Mouse (Mus musculus) forebrain, embryonic 16.5 days (tissue): ENCODE measurements around the gene Krtap9-1. TPM values are rescaled to one million over a fixed set of nuclear protein-coding genes. Genes with fewer than 3 reads are reported as not detected.

ENCODE experiments used
- ATAC-seq: fragments of 200-750 bp; cut with Nextera tagmentation; 2 replicates; pipeline ENCODE4 v1.8.0; 2017; ENCODE audit warnings: mild to moderate bottlenecking, moderate library complexity
- H3K27ac ChIP-seq: fragments of 300-500 bp; sonication (generic); 2 replicates; pipeline ENCODE4 v1.5.1; 2014; ENCODE audit warnings: low read length, control low read depth
- H3K27me3 ChIP-seq: fragments of 300-500 bp; sonication (generic); replicated peaks from 2 replicates; pipeline ENCODE4 v1.6.1; 2014; ENCODE audit warnings: low read length; ENCODE audit not compliant: control insufficient read depth, insufficient read depth
- H3K36me3 ChIP-seq: fragments of 300-500 bp; sonication (generic); 2 replicates; pipeline ENCODE4 v1.6.1; 2014; ENCODE audit not compliant: control insufficient read depth, insufficient read depth
- H3K4me1 ChIP-seq: fragments of 300-500 bp; sonication (generic); replicated peaks from 2 replicates; pipeline ENCODE4 v1.6.1; 2014; ENCODE audit warnings: low read length; ENCODE audit not compliant: control insufficient read depth, insufficient read depth
- H3K4me2 ChIP-seq: fragments of 300-500 bp; sonication (generic); 2 replicates; pipeline ENCODE4 v1.6.1; 2014; ENCODE audit warnings: mild to moderate bottlenecking, low read length, control low read depth
- H3K4me3 ChIP-seq: fragments of 300-500 bp; sonication (generic); replicated peaks from 2 replicates; pipeline ENCODE4 v1.5.1; 2014; ENCODE audit warnings: mild to moderate bottlenecking, low read length, control low read depth
- H3K9ac ChIP-seq: fragments of 300-500 bp; sonication (generic); replicated peaks from 2 replicates; pipeline ENCODE4 v1.6.1; 2014; ENCODE audit warnings: low read depth, low read length, control low read depth
- H3K9me3 ChIP-seq: fragments of 300-500 bp; sonication (generic); 2 replicates; pipeline ENCODE4 v1.6.1; 2016; ENCODE audit warnings: low read length; ENCODE audit not compliant: control insufficient read depth
- WGBS: fragments of 180-500 bp; shearing (Covaris S2); extraction: QIAGEN DNeasy Blood & Tissue Kit; methylation state at CpG from one replicate; pipeline ENCODE4 v1.1.7; 2014; 5-methylcytosine and 5-hydroxymethylcytosine counted together
- polyA plus RNA-seq: library from polyadenylated mRNA; unstranded; fragments of >200 nt; fragmentation: Nextera tagmentation; extraction: Ambion mirVana; gene quantifications from 2 replicates; pipeline ENCODE4 v1.2.1, GENCODE M21; 2015

Krtap9-1 gene
- polyA plus RNA-seq, 1 experiment from 2014 or later, result not detected

DNA sequence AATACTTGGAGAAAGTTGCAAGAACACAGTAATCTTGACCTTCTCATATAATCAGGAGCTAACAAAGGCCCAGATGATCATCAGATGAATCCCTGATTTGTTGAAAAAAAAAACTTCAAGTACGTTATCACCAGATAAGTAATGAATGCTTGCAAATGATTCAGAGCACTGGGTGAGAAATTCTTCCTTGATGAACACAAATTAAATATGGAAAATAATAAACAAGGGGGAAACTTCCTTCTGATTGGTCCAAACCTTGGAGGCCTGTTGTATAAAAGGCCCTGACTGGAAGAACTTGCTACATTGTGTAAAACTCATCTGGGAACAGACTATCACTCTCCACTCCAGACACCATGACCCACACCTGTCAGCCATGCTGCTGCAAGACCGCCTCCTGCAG lies 34.4 kb downstream of the Krtap9-1 start, which contains the start of gene Krtap31-1:
Gene Krtap31-1 (plus strand): TSS at position 301 of the 400 bp plus-strand sequence.
- no peaks in the 10 kb centered on the region for H3K27me3 ChIP-seq
- H3K4me1 ChIP-seq, result no peaks in the 10 kb centered on the region
- no peaks in the 10 kb centered on the region for H3K36me3 ChIP-seq
- H3K4me2 ChIP-seq, result no peak within 1 kb of the TSS
- no peak within 1 kb of the TSS for H3K4me3 ChIP-seq
- no peak for ATAC-seq
- H3K27ac ChIP-seq, result no peak within 1 kb of the TSS
- 88% methylated on average over 2 of the region's 2 CpGs for WGBS
- no peak within 1 kb of the TSS for H3K9ac ChIP-seq
- H3K9me3 ChIP-seq, result no peaks in the 10 kb centered on the region

DNA sequence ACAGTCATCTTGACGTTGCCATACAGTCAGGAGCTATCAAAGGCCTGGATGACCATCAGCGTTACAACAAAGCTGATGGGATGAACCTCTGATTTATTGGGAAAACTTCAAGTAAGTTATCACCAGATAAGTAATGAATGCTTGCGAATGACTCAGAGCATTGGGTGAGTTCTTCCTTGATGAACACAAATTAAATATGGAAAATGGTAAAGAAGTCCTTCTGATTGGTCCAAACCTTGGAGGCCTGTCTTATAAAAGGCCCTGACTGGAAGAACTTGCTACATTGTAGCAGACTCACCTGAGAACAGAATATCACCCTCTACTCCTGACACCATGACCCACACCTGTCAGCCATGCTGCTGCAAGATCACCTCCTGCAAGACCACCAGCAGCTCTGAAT lies 41.3 kb downstream of the Krtap9-1 start, which contains the start of gene Gm11565:
Gene Gm11565 (plus strand): TSS at position 301 of the 400 bp plus-strand sequence.
- Histone ChIP-seq H3K4me1 (no peaks in the 10 kb centered on the region), H3K9ac (no peak within 1 kb of the TSS), H3K27ac (no peak within 1 kb of the TSS), H3K36me3 (no peaks in the 10 kb centered on the region), H3K4me2 (no peak within 1 kb of the TSS), H3K9me3 (no peaks in the 10 kb centered on the region), H3K27me3 (no peaks in the 10 kb centered on the region), H3K4me3 (no peak within 1 kb of the TSS)
- WGBS, result 91% methylated on average over 3 of the region's 3 CpGs
- no peak for ATAC-seq

Other genes with a start within 250 kb of the Krtap9-1 start
- gene Krtap4-1, start 245.2 kb upstream of the Krtap9-1 start, polyA plus RNA-seq, result not detected in 2 replicates
- not detected in 2 replicates for gene Krtap4-2, start 238.3 kb upstream of the Krtap9-1 start, polyA plus RNA-seq
- gene Krtap4-7, start 229.3 kb upstream of the Krtap9-1 start, polyA plus RNA-seq, result not detected in 2 replicates
- not detected in 2 replicates for gene Gm11555, start 223.2 kb upstream of the Krtap9-1 start, polyA plus RNA-seq
- gene Gm11563, start 214.4 kb upstream of the Krtap9-1 start, polyA plus RNA-seq, result not detected in 2 replicates
- gene Krtap4-6, start 207.4 kb upstream of the Krtap9-1 start, polyA plus RNA-seq, result not detected in 2 replicates
- gene Gm14190, start 182.6 kb upstream of the Krtap9-1 start, polyA plus RNA-seq, result not detected in 2 replicates
- not detected in 2 replicates for gene Gm14180, start 139.1 kb upstream of the Krtap9-1 start, polyA plus RNA-seq
- gene Gm11595, start 100.5 kb upstream of the Krtap9-1 start, polyA plus RNA-seq, result not detected in 2 replicates
- gene Krtap4-8, start 92.7 kb upstream of the Krtap9-1 start, polyA plus RNA-seq, result not detected in 2 replicates
- not detected in 2 replicates for gene Krtap4-9, start 88.2 kb upstream of the Krtap9-1 start, polyA plus RNA-seq
- not detected in 2 replicates for gene Gm11596, start 79.9 kb upstream of the Krtap9-1 start, polyA plus RNA-seq
- not detected in 2 replicates for gene Gm11569, start 74.5 kb upstream of the Krtap9-1 start, polyA plus RNA-seq
- gene Gm11554, start 68.9 kb upstream of the Krtap9-1 start, polyA plus RNA-seq, result not detected in 2 replicates
- gene Krtap4-13, start 63.5 kb upstream of the Krtap9-1 start, polyA plus RNA-seq, result not detected in 2 replicates
- not detected in 2 replicates for gene Gm11564, start 57.7 kb upstream of the Krtap9-1 start, polyA plus RNA-seq
- gene 2300003K06Rik, start 35.3 kb upstream of the Krtap9-1 start, polyA plus RNA-seq, result not detected in 2 replicates
- not detected in 2 replicates for gene Krtap4-16, start 21.8 kb upstream of the Krtap9-1 start, polyA plus RNA-seq
- gene Gm11568, start 15.5 kb upstream of the Krtap9-1 start, polyA plus RNA-seq, result not detected in 2 replicates
- not detected in 2 replicates for gene Gm11559, start 8.9 kb upstream of the Krtap9-1 start, polyA plus RNA-seq
- gene Gm11567, start 5.8 kb downstream of the Krtap9-1 start, polyA plus RNA-seq, result not detected in 2 replicates
- gene Krtap31-1, start 34.5 kb downstream of the Krtap9-1 start, polyA plus RNA-seq, result not detected in 2 replicates
- not detected in 2 replicates for gene Gm11565, start 41.4 kb downstream of the Krtap9-1 start, polyA plus RNA-seq
- not detected in 2 replicates for gene Krtap31-2, start 62.9 kb downstream of the Krtap9-1 start, polyA plus RNA-seq
- not detected in 2 replicates for gene Krtap9-5, start 75.1 kb downstream of the Krtap9-1 start, polyA plus RNA-seq
- gene Krtap29-1, start 105.7 kb downstream of the Krtap9-1 start, polyA plus RNA-seq, result not detected in 2 replicates
- not detected in 2 replicates for gene Krtap16-1, start 113.2 kb downstream of the Krtap9-1 start, polyA plus RNA-seq
- gene Krtap17-1, start 120.6 kb downstream of the Krtap9-1 start, polyA plus RNA-seq, result not detected in 2 replicates
- not detected in 2 replicates for gene Krt33a, start 142.8 kb downstream of the Krtap9-1 start, polyA plus RNA-seq
- not detected in 2 replicates for gene Krt33b, start 156.5 kb downstream of the Krtap9-1 start, polyA plus RNA-seq
- not detected in 2 replicates for gene Krt34, start 168.2 kb downstream of the Krtap9-1 start, polyA plus RNA-seq
- gene Krt31, start 177.2 kb downstream of the Krtap9-1 start, polyA plus RNA-seq, result not detected in 2 replicates
- not detected in 2 replicates for gene Krt32, start 214.8 kb downstream of the Krtap9-1 start, polyA plus RNA-seq
- gene Krt35, start 222.9 kb downstream of the Krtap9-1 start, polyA plus RNA-seq, result not detected in 2 replicates
- not detected in 2 replicates for gene Krt36, start 232.2 kb downstream of the Krtap9-1 start, polyA plus RNA-seq
- gene Krt13, start 248.2 kb downstream of the Krtap9-1 start, polyA plus RNA-seq, result not detected in 2 replicates